Mouse (Mus musculus) midbrain, embryonic 11.5 days (tissue): Measurements from ENCODE around the gene Mrps23. TPM values are rescaled to one million over a fixed set of nuclear protein-coding genes. Genes with fewer than 3 reads are reported as not detected.

Source experiments
- ATAC-seq: fragments of 200-750 bp; cut with Nextera tagmentation; 2 replicates; pipeline ENCODE4 v1.8.0; 2017; ENCODE audit warnings: moderate TSS enrichment, moderate library complexity; ENCODE audit not compliant: low FRiP score
- DNase-seq: peaks from one replicate; pipeline ENCODE4 v3.0.0; 2015; ENCODE audit warnings: low spot score; ENCODE audit errors: missing footprints
- H3K27ac ChIP-seq: fragments of 300-500 bp; sonication (generic); 2 replicates; pipeline ENCODE4 v1.5.1; 2014; ENCODE audit warnings: low read depth, low read length
- H3K27me3 ChIP-seq: fragments of 300-500 bp; sonication (generic); 2 replicates; pipeline ENCODE4 v1.6.1; 2014; ENCODE audit warnings: mild to moderate bottlenecking, low read length, moderate library complexity, mixed read lengths; ENCODE audit not compliant: control insufficient read depth, insufficient read depth
- H3K36me3 ChIP-seq: fragments of 300-500 bp; sonication (generic); 2 replicates; pipeline ENCODE4 v1.6.1; 2014; ENCODE audit warnings: mild to moderate bottlenecking, low read length, moderate library complexity, mixed read lengths; ENCODE audit not compliant: control insufficient read depth, insufficient read depth
- H3K4me1 ChIP-seq: fragments of 300-500 bp; sonication (generic); 2 replicates; pipeline ENCODE4 v1.6.1; 2014; ENCODE audit warnings: low read length; ENCODE audit not compliant: control insufficient read depth, insufficient read depth
- H3K4me2 ChIP-seq: fragments of 300-500 bp; sonication (generic); 2 replicates; pipeline ENCODE4 v1.6.1; 2014; ENCODE audit warnings: mild to moderate bottlenecking, moderate library complexity
- H3K4me3 ChIP-seq: fragments of 300-500 bp; sonication (generic); 2 replicates; pipeline ENCODE4 v1.5.1; 2014; ENCODE audit warnings: low read depth, low read length
- H3K9ac ChIP-seq: fragments of 300-500 bp; sonication (generic); 2 replicates; pipeline ENCODE4 v1.6.1; 2014; ENCODE audit warnings: low read length
- H3K9me3 ChIP-seq: fragments of 300-500 bp; sonication (generic); 2 replicates; pipeline ENCODE4 v1.6.1; 2016; ENCODE audit warnings: low read length; ENCODE audit not compliant: control insufficient read depth
- WGBS: fragments of 180-500 bp; shearing (Covaris S2); extraction: QIAGEN DNeasy Blood & Tissue Kit; methylation state at CpG from one replicate; pipeline ENCODE4 v1.1.7; 2014; 5-methylcytosine and 5-hydroxymethylcytosine counted together
- polyA plus RNA-seq: library from polyadenylated mRNA; unstranded; fragments of >200 nt; fragmentation: Nextera tagmentation; extraction: Ambion mirVana; gene quantifications from 2 replicates; pipeline ENCODE4 v1.2.1, GENCODE M21; 2014

The Mrps23 gene
- polyA plus RNA-seq, 1 experiment from 2014 or later: 88.8 TPM

GRCm38 (mm10) chr11:88260463-88260862, 56.3 kb downstream of the Mrps23 start:
- H3K4me3 ChIP-seq: no peak overlapping the region
- no peak overlapping the region for H3K4me2 ChIP-seq
- no peak for DNase-seq
- no peaks in the 10 kb centered on the region for H3K4me1 ChIP-seq
- ATAC-seq: no peak
- no peak overlapping the region for H3K27ac ChIP-seq
- WGBS: 59% methylated on average over 7 of the region's 7 CpGs
- no peak overlapping the region for H3K9ac ChIP-seq
- H3K27me3 ChIP-seq: no peaks in the 10 kb centered on the region
- no peaks in the 10 kb centered on the region; the same call in none of the 2 replicates for H3K36me3 ChIP-seq
- H3K9me3 ChIP-seq: peaks cover 2% of the 10 kb centered on the region; the same call in 1 of the 2 replicates

Other genes with a start within 250 kb of the Mrps23 start
- gene Dynll2, start 216.9 kb upstream of the Mrps23 start, polyA plus RNA-seq: 20.5 and 22.6 TPM in 2 replicates
- 533 and 541 TPM in 2 replicates for gene Srsf1, start 157.0 kb upstream of the Mrps23 start, polyA plus RNA-seq
- gene Vezf1, start 136.1 kb upstream of the Mrps23 start, polyA plus RNA-seq: 82.5 and 83.6 TPM in 2 replicates
- gene Cuedc1, start 106.3 kb upstream of the Mrps23 start, polyA plus RNA-seq: 16.5 and 17.0 TPM in 2 replicates
- gene Ccdc182, start 89.7 kb downstream of the Mrps23 start, polyA plus RNA-seq: 9.1 and 9.5 TPM in 2 replicates